Mouse (Mus musculus): ENCODE data around the gene Pcsk5.

The Pcsk5 gene

DNA sequence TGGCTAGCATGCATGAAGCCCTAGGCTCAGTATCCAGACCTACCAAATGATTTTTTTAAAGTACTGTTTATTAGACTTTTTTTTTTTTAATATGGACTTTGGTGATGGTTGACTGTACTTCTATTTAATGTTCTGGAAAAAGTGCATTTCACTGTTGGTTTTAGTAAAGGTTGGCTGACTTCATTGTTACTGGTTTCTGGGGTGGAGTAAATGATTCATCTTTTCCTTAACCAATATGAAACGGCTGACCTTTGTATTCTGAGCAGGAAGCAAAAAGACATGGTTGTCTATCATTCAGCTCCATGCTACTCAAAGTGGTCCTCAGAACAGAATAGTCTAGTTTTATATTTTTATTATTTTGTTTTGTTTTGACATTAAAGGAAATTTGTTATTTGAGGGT is 452.0 kb downstream of the Pcsk5 start:
- DNase-seq = no peak

DNA sequence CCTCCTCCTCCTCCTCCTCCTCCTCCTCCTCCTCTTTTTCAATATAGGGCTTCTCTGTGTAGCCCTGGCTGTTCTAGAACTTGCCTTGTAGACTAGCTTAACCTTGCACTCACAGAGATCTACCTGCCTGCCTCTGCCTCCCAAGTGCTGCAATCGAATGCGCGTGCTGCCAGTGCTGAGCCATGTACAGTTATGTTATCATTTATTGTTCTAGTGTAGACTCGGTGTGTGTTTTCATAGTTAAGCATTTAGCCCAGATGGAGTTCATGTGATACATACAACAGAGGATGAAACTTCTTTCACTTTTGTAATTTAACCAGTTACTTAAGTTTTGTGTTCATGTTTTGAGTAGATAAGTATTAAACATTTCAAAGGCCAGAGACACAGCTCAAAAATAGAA is 452.4 kb downstream of the Pcsk5 start:
- DNase-seq = no peak

GRCm38 (mm10) chr19:17382807-17383397 is 454.5 kb downstream of the Pcsk5 start:
- DNase-seq = peak; percentile 24
